Mouse (Mus musculus) hematopoietic stem cell, adult 5-6 weeks (primary cell): ENCODE results near the gene Map1b. TPM values are rescaled to one million over a fixed set of nuclear protein-coding genes. Genes with fewer than 3 reads are reported as not detected.

Experiments
- ATAC-seq, 2 experiments: fragments of 125-278 bp in 1 of 2; replicated peaks in 1 of 2; 2 replicates each; pipeline ENCODE4 v1.8.0; 2016 to 2017; ENCODE audit warnings: inconsistent platforms in 2 of 2, mild to moderate bottlenecking in 2 of 2, moderate number of reproducible peaks in 2 of 2, low read depth in 1 of 2, moderate TSS enrichment in 1 of 2; ENCODE audit not compliant: low FRiP score in 2 of 2, poor library complexity in 2 of 2, severe bottlenecking in 2 of 2, insufficient read depth in 1 of 2, low TSS enrichment in 1 of 2
- total RNA-seq: library from RNA; stranded (forward); fragments of 172-1452, 232-1000 nt; gene quantifications from 2 replicates; pipeline ENCODE4 v1.2.3, GENCODE M21; 2017

The Map1b gene
- total RNA-seq, 1 experiment from 2014 or later, result 0.15 TPM

- ATAC-seq, result no peak
Measured at GRCm38 (mm10) chr13:99409216-99409615, 107.1 kb downstream of the Map1b start.

DNA sequence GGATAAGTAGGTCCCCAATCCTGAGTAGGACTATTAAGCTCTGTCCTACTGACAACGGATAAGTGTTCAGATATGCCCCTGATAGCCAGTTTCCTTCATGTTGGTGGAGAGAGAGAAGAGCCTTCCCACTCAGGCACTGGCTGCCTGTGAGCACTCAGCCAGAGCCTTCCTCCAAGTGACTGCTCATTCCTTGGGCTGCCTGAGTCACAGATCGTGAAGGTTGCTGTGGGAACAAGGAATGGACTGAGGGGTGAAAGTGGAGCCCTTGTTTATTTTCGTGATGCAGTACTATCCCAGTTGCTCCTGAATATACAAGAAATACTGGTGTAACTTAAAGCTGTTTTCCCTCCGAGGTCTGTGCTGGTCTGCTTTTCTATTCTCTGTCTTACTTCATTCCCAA, 117.0 kb downstream of the Map1b start:
- ATAC-seq, result no peak

DNA sequence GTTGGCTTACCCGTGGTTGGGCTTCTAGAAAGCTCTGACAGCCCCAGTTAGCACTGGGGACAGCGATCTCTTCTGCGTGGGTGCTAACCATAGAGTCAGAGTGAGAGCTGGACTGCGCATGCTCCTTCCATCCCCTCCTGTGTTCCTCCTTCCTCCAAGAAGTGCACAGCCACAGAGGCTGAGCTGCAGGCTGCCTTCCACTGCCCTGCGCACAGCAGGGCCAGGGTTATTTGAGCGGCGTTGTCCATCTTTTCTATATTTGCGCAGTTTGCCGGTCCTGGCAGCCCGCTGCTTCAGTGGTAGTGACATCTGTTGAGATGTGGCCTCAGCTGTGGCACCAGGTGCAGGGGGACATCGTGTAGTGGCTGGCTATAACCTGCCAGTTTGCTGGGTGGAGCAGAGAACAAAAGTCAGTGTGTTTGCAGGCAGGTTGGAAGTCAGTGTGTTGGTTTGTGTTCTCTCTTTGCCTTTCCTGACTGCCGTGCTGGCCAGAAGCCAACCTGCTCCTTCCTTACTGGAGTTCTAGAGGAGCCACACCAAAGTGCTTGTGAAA, 118.1 kb downstream of the Map1b start:
- no peak for ATAC-seq

GRCm38 (mm10) chr13:99397228-99397627, 119.1 kb downstream of the Map1b start:
- ATAC-seq, result no peak

DNA sequence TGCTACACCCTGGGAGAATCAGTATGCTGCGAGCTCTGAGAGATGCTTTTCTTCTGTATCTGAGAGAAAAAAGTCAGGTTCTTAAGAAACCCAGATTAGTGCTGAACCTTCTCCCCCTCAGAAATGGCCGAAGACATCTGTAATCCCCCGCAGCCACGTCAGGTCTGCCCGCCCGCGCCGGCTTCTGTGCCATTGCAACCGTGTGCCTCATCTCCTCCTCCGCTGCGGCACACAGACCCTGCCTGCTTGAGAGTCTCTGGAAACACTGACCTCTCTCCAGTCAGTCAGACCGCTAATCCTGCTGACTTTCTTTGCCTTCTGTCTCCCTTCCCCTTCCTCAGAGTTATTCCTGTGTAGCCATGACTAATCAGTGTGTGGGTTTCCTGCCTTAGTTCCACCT, 120.8 kb downstream of the Map1b start:
- no peak for ATAC-seq

DNA sequence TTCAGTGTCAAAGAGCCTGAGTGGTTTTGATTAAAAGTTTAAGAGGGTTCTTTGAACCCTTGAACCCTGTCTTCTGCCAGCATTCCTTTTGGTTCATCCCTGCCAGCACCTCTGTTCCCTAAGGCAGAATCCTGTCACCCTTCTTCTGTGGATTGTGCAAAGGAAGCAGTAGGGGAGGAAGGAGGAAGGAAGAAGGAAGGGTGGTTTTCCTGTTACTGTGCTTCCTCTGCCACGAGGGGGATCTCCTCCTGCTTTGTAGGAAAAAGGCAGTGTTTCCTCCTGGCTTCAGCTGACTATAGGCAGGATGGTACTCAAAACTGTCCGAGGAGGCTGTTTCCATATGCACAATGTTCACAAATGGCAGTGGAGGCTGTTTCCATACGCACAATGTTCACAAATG, 121.6 kb downstream of the Map1b start:
- no peak for ATAC-seq

DNA sequence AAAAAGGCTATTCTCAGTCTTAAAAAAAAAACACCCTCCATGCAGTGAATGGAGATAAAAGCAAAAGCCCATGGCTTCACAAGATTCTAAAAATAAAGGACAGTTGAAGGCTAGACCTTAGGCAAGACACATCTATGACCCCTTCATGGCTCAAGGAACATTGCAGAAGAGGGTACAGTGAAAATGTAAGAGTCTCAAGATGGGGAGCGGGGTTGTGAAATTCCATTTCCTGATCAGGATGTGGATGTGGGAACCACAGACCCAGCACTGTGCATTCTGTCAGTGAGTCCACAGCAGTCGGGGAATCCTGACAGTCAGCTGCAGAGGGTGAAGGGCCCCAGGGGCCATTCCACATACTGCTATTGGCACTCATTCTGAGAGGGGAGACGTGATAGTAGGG, 123.2 kb downstream of the Map1b start:
- ATAC-seq, result no peak

DNA sequence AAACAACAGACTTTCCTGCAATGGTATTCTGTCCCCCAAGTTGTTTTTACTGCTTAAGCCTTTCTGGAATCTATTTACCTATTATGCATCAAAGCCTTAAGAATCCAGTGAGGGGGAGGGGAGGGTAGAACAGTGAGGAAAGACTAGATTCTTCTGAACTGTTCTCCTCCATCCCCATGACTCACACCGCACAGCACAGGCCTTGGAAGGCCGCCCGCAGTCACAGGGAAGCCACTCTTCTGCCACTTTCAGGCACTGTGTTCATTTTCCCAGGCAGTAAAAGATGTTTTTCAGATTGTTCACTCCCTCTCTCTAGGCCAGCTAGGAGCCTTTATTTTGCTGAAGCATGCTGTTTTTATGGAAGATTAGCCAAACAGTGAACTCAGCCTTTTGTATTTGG, 124.9 kb downstream of the Map1b start:
- ATAC-seq, result no peak

- peak; percentile 39 to 42; a peak in 3 of 4 replicates for ATAC-seq
Measured at GRCm38 (mm10) chr13:99387901-99388811, 128.2 kb downstream of the Map1b start.

DNA sequence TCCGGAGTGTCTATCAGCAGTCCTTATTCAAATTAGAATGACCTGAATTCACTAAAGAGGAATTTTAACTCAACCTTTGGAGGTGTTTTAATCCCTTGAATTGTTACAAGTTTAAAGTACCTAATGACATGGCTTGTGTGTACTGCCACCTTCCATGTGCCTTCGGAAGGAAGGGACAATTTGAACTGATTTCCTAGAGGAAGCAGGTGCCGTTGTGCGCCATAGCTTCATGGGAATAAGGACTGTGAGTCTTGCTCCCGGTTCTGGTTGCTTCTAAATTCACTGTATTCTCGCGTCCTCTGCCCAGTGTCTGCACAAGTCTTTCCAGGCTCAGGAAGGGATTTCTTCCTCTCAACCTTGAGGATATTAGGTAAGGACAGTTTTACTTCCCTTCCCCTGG, 130.0 kb downstream of the Map1b start:
- ATAC-seq, result no peak

GRCm38 (mm10) chr13:99385911-99386310, 130.4 kb downstream of the Map1b start:
- ATAC-seq, result no peak

- no peak for ATAC-seq
Measured at GRCm38 (mm10) chr13:99384555-99385203, 131.7 kb downstream of the Map1b start.

DNA sequence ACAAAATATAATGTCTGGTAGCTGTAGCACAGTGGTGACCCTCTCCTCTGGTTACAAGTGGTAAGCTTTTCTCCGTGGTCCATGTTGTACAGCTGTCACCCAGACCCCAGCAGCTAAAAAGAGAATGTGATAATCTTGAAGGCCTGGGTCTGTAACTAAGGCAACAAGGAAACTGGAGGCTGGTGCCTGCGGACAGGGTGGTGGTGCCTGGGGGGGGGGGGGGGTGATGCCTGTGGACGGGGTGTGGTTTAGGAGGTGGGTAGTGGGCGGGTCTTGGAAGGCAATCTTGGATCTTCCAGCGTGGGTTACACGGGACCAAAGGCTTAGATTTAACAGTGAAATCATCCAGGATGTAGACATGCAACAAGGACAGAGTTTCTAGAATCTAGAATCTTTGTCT, 134.0 kb downstream of the Map1b start:
- ATAC-seq, result no peak

- no peak for ATAC-seq
Measured at GRCm38 (mm10) chr13:99378223-99378622, 138.1 kb downstream of the Map1b start.

- no peak for ATAC-seq
Measured at GRCm38 (mm10) chr13:99377055-99377454, 139.3 kb downstream of the Map1b start.

DNA sequence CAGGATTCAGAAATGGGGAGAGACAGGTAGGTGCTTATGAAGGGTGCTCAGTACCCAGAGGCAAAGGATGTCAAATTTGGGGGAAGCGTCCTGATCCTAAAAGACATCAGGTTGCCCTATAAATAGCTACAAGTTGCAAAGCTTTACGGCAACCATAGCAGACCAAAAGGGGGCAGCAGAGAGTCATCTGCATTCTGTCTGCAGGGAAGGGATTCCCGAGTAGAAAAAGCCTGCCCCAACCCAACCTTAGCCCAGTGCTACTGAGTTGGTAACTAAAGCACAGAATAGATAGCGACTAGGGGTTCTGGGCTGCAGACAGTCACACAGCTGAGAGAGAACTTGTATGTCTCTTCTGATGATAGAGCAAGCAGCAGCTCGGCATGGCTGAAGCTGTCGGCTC, 140.8 kb downstream of the Map1b start:
- peak; percentile 65 to 76; a peak in 3 of 4 replicates for ATAC-seq

GRCm38 (mm10) chr13:99374191-99374590, 142.1 kb downstream of the Map1b start:
- ATAC-seq, result no peak

DNA sequence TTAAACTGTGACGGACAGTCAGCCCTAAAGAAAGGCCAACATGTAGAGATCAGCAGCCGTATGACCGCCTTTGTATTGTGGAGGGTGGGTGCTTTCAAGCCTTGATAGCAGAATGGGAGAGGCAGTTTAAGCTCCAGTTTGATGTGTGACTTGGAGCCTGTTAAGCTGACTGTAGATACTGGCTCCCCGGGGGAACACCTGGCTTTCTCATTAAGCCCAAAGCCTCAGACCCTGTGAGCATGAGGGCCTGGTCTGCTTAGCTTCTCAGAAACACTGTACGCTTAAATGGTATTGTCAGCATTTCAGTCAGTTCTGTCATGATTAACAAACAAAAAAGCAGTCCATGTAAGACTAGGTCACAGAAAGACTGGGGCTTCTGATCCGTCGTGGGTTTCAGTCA, 142.7 kb downstream of the Map1b start:
- no peak for ATAC-seq
